Mouse (Mus musculus): ENCODE results near the gene B4galnt2. TPM values are rescaled to one million over a fixed set of nuclear protein-coding genes. Genes with fewer than 3 reads are reported as not detected.

Gene B4galnt2
- total and polyA plus RNA-seq, 3 experiments, result 0.34 to 1.9 (median 0.42) TPM

DNA sequence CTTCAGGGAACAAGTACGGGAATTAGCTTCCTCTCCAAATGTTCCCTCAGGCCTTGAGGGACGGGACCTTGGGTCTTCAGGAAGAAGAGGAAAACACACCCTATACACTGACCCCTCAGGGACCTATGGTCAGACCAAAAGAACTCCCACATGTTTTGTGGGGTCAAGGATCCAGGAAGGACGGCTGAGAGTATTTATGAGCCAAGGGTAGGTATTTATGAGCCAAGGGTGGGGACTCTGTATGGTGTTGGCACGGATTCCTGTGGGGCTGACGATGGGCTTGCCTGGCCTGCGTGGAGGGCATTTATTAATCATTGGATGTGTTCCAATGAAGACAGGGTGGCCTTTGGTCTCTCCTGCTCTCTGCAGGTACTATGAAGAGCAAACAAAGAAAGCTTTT, 78.3 kb downstream of the B4galnt2 start:
- dilution Hi-C loops (cut with MboI; ENCODE audit: extremely low pct_ligation_motif_present, extremely low pct_unique_long_range_greater_than_20kb, low sequenced_read_pairs) (no loop called here), in situ Hi-C loops (cut with MboI; ENCODE audit: low pct_ligation_motif_present, low pct_unique_long_range_greater_than_20kb, low sequenced_read_pairs) (no loop called here)
- Histone ChIP-seq H3K27ac (ENCODE audit: insufficient read depth, low read depth) (no peak overlapping the region), H3K4me2 (ENCODE audit: insufficient read depth, low read depth, poor library complexity, severe bottlenecking) (no peak overlapping the region), H3K36me3 (replicated peaks in 1 of 2; ENCODE audit: control insufficient read depth in 1 of 2, insufficient read depth in 1 of 2, low read length in 1 of 2) (peaks cover 36 to 48% of the 10 kb centered on the region in 2 experiments), H3K9ac (ENCODE audit: insufficient read depth, low read depth) (no peak overlapping the region), H3K79me2 (replicated peaks; ENCODE audit: control insufficient read depth, extremely low read depth, insufficient read depth, poor library complexity, severe bottlenecking) (peaks cover 36% of the 10 kb centered on the region), H3K27me3 (replicated peaks) (no peaks in the 10 kb centered on the region), H3K9me3 (replicated peaks; ENCODE audit: low read length) (peaks cover 1% of the 10 kb centered on the region), H3K4me3 (replicated peaks in 1 of 3; ENCODE audit: low read depth in 2 of 3, low read length in 2 of 3, poor library complexity in 1 of 3) (no peak overlapping the region), H3K4me1 (ENCODE audit: control insufficient read depth in 1 of 2, insufficient read depth in 2 of 2) (peaks cover 50 to 94% of the 10 kb centered on the region in 2 experiments)
- TF ChIP-seq MAX (IDR thresholded peaks at IDR 0.05; ENCODE audit: low read length) (no peak), USF1 (IDR thresholded peaks at IDR 0.05; ENCODE audit: low read depth, low read length) (no peak), TBP (conservative IDR thresholded peaks at IDR 0.05; ENCODE audit: low read depth, low read length) (no peak), HCFC1 (IDR thresholded peaks at IDR 0.05; ENCODE audit: low read depth, low read length) (no peak), ZKSCAN1 (IDR thresholded peaks at IDR 0.05; ENCODE audit: borderline replicate concordance, low read depth, low read length) (no peak), SIN3A (IDR thresholded peaks at IDR 0.05; ENCODE audit: low read length) (no peak), MAFK (IDR thresholded peaks at IDR 0.05; ENCODE audit: insufficient replicate concordance, low read length) (no peak), MYC (IDR thresholded peaks at IDR 0.05; ENCODE audit: low read depth, low read length) (no peak), ZNF384 (IDR thresholded peaks at IDR 0.05; ENCODE audit: low read depth, low read length) (no peak), RCOR1 (conservative IDR thresholded peaks at IDR 0.05; ENCODE audit: low read depth, low read length) (no peak), CHD1 (IDR thresholded peaks at IDR 0.05; ENCODE audit: low read depth, low read length) (no peak), RAD21 (IDR thresholded peaks at IDR 0.05; ENCODE audit: low read depth, low read length) (no peak), CTCF (conservative IDR thresholded peaks at IDR 0.05 in 1 of 2, IDR thresholded peaks at IDR 0.05 in 1 of 2; ENCODE audit: low read depth in 2 of 2, low read length in 2 of 2) (no peak), ETS1 (conservative IDR thresholded peaks at IDR 0.05; ENCODE audit: low read depth, low read length) (no peak), BHLHE40 (IDR thresholded peaks at IDR 0.05; ENCODE audit: low read depth, low read length) (no peak), EP300 (IDR thresholded peaks at IDR 0.05; ENCODE audit: low read length) (no peak), ZMIZ1 (IDR thresholded peaks at IDR 0.05; ENCODE audit: low read depth, low read length) (no peak)
- no peak for DNase-seq (ENCODE audit: extremely low read depth)

DNA sequence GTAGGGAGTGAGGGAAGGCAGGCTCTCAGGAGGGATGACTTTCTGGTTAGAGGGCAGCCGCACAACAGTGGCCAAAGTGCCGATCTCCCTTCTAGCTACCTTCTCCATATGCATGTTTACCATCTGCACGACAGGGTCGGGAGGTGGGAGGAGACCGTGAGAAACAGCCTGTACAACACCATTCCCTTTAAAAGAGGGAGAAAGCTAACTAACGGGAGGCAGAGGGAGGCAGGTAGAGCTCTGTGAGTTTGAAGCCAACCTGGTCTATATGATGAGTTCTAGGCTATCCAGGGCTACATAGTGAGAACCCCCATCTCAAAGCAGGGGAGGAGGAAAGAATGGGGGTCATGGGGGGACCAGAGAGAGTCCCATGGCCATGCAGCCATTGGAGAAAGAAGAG, 78.9 kb downstream of the B4galnt2 start:
- Histone ChIP-seq H3K36me3 (replicated peaks in 1 of 2; ENCODE audit: control insufficient read depth in 1 of 2, insufficient read depth in 1 of 2, low read length in 1 of 2) (peaks cover 42 to 54% of the 10 kb centered on the region in 2 experiments), H3K79me2 (replicated peaks; ENCODE audit: control insufficient read depth, extremely low read depth, insufficient read depth, poor library complexity, severe bottlenecking) (peaks cover 31% of the 10 kb centered on the region), H3K4me3 (replicated peaks in 1 of 3; ENCODE audit: low read depth in 2 of 3, low read length in 2 of 3, poor library complexity in 1 of 3) (peak overlapping the region in 2 of 3 experiments; percentile 4 to 5), H3K4me2 (ENCODE audit: insufficient read depth, low read depth, poor library complexity, severe bottlenecking) (peak overlapping the region; percentile 90), H3K4me1 (ENCODE audit: control insufficient read depth in 1 of 2, insufficient read depth in 2 of 2) (peaks cover 50 to 91% of the 10 kb centered on the region in 2 experiments), H3K27me3 (replicated peaks) (no peaks in the 10 kb centered on the region), H3K9me3 (replicated peaks; ENCODE audit: low read length) (peaks cover 7% of the 10 kb centered on the region), H3K27ac (ENCODE audit: insufficient read depth, low read depth) (peak overlapping the region; percentile 97), H3K9ac (ENCODE audit: insufficient read depth, low read depth) (no peak overlapping the region)
- in situ Hi-C loops (cut with MboI; ENCODE audit: low pct_ligation_motif_present, low pct_unique_long_range_greater_than_20kb, low sequenced_read_pairs), result no loop called here
- dilution Hi-C loops (cut with MboI; ENCODE audit: extremely low pct_ligation_motif_present, extremely low pct_unique_long_range_greater_than_20kb, low sequenced_read_pairs), result no loop called here
- TF ChIP-seq EP300 (IDR thresholded peaks at IDR 0.05; ENCODE audit: low read length) (0 out of 2 replicates have a peak, but pooled peaks have one; percentile 6), ZC3H11A (IDR thresholded peaks at IDR 0.05; ENCODE audit: low read depth, low read length) (no peak), NELFE (IDR thresholded peaks at IDR 0.05; ENCODE audit: low read depth, low read length) (0 out of 2 replicates have a peak, but pooled peaks have one; percentile 26)
- DNase-seq (ENCODE audit: extremely low read depth), result no peak

Measured in CH12.LX (cell line).